Mouse (Mus musculus): Measurements from ENCODE around the gene Slc16a4. TPM values are rescaled to one million over a fixed set of nuclear protein-coding genes. Genes with fewer than 3 reads are reported as not detected.

Slc16a4 gene
- polyA plus RNA-seq, 1 experiment = 50.8 TPM

DNA sequence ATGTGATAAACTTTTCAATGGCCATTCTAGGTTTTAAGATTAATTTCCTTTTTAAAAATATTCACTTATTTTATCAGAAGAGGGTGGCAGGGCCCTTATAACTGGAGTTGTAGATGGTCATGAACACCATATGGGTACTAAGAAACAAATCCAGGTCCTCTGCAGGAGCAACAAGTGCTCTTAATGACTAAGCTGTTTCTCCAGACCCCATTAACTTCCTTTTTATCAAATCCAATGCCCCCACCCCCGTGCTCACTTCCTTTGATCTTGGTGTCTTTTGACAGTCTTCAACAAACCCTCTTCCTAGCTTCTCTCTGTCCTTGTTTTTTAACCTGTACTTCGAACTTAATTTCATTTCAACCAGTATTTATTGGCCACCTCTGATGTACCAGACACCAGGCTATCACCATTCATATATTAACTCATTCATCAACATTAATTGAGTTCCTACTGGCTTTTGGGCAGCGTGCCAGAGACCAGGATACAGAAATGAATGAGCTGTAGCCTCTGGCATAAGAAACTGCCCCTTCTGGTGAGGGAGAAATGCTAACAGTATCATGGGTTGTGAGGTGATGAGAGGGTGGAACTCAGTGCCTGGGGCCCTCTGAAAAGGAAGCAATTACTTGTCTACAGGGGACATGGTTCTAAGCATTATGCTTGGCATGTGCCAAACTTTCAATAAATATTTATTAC, 54.1 kb downstream of the Slc16a4 start:
- 24% methylated on average over 3 of the region's 3 CpGs for WGBS
- no peak overlapping the region for H3K4me3 ChIP-seq (ENCODE audit: insufficient read depth, low read depth, low read length)
- no peaks in the 10 kb centered on the region for H3K36me3 ChIP-seq (ENCODE audit: control insufficient read depth, insufficient read depth, low read length)
- no peak for DNase-seq
- no peak overlapping the region for H3K27ac ChIP-seq (ENCODE audit: insufficient read depth, low read depth, low read length)
- no peaks in the 10 kb centered on the region for H3K4me1 ChIP-seq (ENCODE audit: control insufficient read depth, insufficient read depth, low read length)
- H3K27me3 ChIP-seq (replicated peaks; ENCODE audit: control insufficient read depth, insufficient read depth, low read length) = no peaks in the 10 kb centered on the region
- TF ChIP-seq POLR2A (IDR thresholded peaks at IDR 0.05; ENCODE audit: low read depth, low read length) (no peak), CTCF (conservative IDR thresholded peaks at IDR 0.05; ENCODE audit: insufficient read depth, insufficient read length, low read depth, low read length) (no peak)

DNA sequence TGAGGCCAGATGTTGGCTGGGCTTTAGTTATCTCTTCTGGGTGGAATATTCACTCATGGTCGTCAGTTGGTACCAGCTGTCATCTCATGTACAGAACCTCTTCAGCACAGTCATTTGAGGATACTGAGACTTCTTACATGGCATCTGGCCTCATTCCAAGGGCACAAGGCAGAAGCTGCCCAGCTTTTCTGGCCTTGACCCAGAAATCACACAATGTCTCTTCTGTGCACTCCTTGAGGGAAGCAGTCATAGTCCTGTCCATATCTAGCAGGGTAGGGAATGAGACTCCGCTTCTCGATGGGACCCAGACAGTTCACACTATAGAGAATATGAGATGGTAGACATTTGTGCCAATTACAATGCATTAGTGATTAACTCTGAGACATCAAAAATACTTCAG, 58.0 kb downstream of the Slc16a4 start:
- Histone ChIP-seq H3K4me3 (ENCODE audit: insufficient read depth, low read depth, low read length) (no peak overlapping the region), H3K27ac (ENCODE audit: insufficient read depth, low read depth, low read length) (no peak overlapping the region), H3K27me3 (replicated peaks; ENCODE audit: control insufficient read depth, insufficient read depth, low read length) (no peaks in the 10 kb centered on the region), H3K36me3 (ENCODE audit: control insufficient read depth, insufficient read depth, low read length) (no peaks in the 10 kb centered on the region), H3K4me1 (ENCODE audit: control insufficient read depth, insufficient read depth, low read length) (no peaks in the 10 kb centered on the region)
- TF ChIP-seq CTCF (conservative IDR thresholded peaks at IDR 0.05; ENCODE audit: insufficient read depth, insufficient read length, low read depth, low read length) = no peak
- no peak for DNase-seq
- 81% methylated on average over 3 of the region's 3 CpGs for WGBS

DNA sequence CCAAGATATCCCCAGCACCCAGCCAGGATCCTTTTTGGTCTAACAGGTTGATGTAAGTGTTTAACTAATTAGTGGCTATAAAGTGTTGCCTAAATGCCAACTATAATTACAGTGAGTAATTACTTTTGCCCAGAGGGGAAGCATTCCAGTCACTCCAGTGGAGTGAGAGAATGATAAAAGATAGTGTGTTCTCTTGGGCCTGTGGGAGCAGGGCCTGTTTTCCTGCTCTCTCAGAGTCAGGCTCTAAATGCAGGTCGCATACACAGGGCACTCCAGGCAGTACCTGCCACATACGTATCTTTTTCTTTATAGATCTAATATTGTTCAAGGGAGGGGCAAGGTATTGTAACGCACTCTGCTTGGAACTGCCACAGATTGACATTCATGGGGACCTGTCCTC, 60.7 kb downstream of the Slc16a4 start:
- 72% methylated on average over 3 of the region's 3 CpGs for WGBS

DNA sequence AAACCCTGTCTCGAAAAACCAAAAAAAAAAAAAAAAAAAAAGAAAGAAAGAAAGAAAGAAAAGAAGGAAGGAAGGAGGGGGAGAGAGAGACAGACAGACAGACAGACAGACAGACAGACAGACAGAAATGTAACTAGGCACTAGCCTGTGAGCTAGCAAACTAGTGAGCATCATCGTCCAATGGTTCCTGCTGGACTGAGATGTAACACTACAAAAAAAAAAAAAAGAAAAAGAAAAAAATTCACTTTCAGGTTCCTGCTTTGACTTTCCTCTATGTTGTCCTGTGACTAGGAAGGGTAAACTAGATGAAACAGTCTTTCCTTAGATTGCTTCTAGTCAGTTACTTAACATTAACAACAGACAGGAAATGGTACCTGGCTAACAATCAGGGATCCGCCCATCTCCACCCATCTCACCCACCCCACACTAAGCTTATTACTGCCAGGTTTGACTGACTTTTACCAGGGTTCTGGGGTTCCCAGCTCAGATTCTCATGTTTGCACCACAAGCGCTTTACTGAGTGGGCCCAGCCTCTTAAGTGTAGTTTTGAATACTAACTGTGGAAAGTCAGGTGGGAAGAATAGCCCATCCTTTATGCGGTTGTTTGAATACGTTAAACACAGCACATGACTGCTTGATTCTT, 64.7 kb downstream of the Slc16a4 start:
- Histone ChIP-seq H3K27ac (ENCODE audit: insufficient read depth, low read depth, low read length) (no peak overlapping the region), H3K27me3 (replicated peaks; ENCODE audit: control insufficient read depth, insufficient read depth, low read length) (no peaks in the 10 kb centered on the region), H3K36me3 (ENCODE audit: control insufficient read depth, insufficient read depth, low read length) (no peaks in the 10 kb centered on the region), H3K4me1 (ENCODE audit: control insufficient read depth, insufficient read depth, low read length) (no peaks in the 10 kb centered on the region), H3K4me3 (ENCODE audit: insufficient read depth, low read depth, low read length) (no peak overlapping the region)
- no peak for TF ChIP-seq CTCF (conservative IDR thresholded peaks at IDR 0.05; ENCODE audit: insufficient read depth, insufficient read length, low read depth, low read length)
- TF ChIP-seq POLR2A (IDR thresholded peaks at IDR 0.05; ENCODE audit: low read depth, low read length) = no peak
- 92% methylated on average over 6 of the region's 6 CpGs for WGBS
- no peak for DNase-seq

More for the DNA sequence above, 60.7 kb downstream of the Slc16a4 start:
- DNase-seq = no peak
- no peaks in the 10 kb centered on the region for H3K27me3 ChIP-seq (replicated peaks; ENCODE audit: control insufficient read depth, insufficient read depth, low read length)
- TF ChIP-seq CTCF (conservative IDR thresholded peaks at IDR 0.05; ENCODE audit: insufficient read depth, insufficient read length, low read depth, low read length) = no peak
- no peak for TF ChIP-seq POLR2A (IDR thresholded peaks at IDR 0.05; ENCODE audit: low read depth, low read length)
- no peaks in the 10 kb centered on the region for H3K4me1 ChIP-seq (ENCODE audit: control insufficient read depth, insufficient read depth, low read length)
- no peaks in the 10 kb centered on the region for H3K36me3 ChIP-seq (ENCODE audit: control insufficient read depth, insufficient read depth, low read length)
- H3K4me3 ChIP-seq (ENCODE audit: insufficient read depth, low read depth, low read length) = no peak overlapping the region
- no peak overlapping the region for H3K27ac ChIP-seq (ENCODE audit: insufficient read depth, low read depth, low read length)

DNA sequence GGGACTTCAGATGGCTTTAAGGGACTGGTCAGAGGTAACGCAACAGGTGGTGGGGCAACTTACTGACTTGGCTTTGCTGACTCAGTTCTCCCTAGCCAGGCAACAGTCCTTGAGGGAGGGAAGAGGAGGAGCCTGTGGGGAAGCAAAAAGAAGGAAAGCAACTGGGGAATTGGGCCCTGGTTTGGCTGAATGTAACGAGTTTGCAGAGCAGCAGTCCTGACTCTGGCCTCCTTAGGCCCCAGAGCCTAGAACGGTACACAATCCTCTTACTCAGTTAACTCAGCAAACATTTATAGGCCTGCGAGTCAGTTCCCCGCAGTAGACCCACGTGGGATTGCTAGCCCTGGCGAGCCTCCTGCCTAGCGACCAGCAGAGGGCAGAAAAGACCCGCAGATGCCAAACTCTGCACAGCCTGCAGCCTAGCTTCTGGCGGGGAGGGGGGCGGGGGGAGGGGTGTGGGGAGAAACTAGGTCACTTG, 66.0 kb downstream of the Slc16a4 start:
- no peaks in the 10 kb centered on the region for H3K27me3 ChIP-seq (replicated peaks; ENCODE audit: control insufficient read depth, insufficient read depth, low read length)
- no peak overlapping the region for H3K27ac ChIP-seq (ENCODE audit: insufficient read depth, low read depth, low read length)
- peak; percentile 84 for DNase-seq
- WGBS = 2% methylated on average over 11 of the region's 11 CpGs
- H3K4me1 ChIP-seq (ENCODE audit: control insufficient read depth, insufficient read depth, low read length) = no peaks in the 10 kb centered on the region
- H3K36me3 ChIP-seq (ENCODE audit: control insufficient read depth, insufficient read depth, low read length) = no peaks in the 10 kb centered on the region
- no peak overlapping the region for H3K4me3 ChIP-seq (ENCODE audit: insufficient read depth, low read depth, low read length)
- TF ChIP-seq POLR2A (IDR thresholded peaks at IDR 0.05; ENCODE audit: low read depth, low read length) (no peak), CTCF (conservative IDR thresholded peaks at IDR 0.05; ENCODE audit: insufficient read depth, insufficient read length, low read depth, low read length) (peak; percentile 77)

DNA sequence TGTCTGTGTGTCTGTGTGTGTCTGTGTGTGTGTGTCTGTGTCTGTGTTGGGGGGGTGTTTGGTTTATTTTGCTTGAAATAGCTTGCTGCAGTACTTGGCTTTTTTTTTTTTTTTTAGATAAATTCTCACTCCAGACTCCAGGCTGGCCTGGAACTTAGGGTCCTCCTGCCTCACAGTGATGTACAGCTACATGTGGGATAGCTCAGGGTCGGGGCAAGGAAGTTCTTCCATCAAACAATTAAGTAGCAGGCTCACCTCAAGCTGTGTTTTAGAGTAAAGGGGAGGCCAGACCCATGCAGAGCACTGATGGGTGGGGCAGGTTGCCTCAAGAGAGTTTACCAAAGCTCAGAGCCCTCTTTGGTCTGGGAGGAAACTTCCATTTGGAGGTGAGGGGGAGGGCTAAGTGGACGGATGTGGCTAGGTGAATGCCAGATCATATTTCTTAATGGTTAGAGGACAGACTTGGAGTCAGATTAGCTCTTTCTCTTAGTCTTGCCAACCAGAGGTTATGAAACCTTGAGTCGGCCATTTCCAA, 66.7 kb downstream of the Slc16a4 start:
- TF ChIP-seq CTCF (conservative IDR thresholded peaks at IDR 0.05; ENCODE audit: insufficient read depth, insufficient read length, low read depth, low read length) = no peak
- Histone ChIP-seq H3K36me3 (ENCODE audit: control insufficient read depth, insufficient read depth, low read length) (no peaks in the 10 kb centered on the region), H3K27me3 (replicated peaks; ENCODE audit: control insufficient read depth, insufficient read depth, low read length) (no peaks in the 10 kb centered on the region), H3K4me1 (ENCODE audit: control insufficient read depth, insufficient read depth, low read length) (no peaks in the 10 kb centered on the region), H3K4me3 (ENCODE audit: insufficient read depth, low read depth, low read length) (no peak overlapping the region), H3K27ac (ENCODE audit: insufficient read depth, low read depth, low read length) (no peak overlapping the region)
- DNase-seq = no peak
- WGBS = 74% methylated on average over 3 of the region's 3 CpGs

DNA sequence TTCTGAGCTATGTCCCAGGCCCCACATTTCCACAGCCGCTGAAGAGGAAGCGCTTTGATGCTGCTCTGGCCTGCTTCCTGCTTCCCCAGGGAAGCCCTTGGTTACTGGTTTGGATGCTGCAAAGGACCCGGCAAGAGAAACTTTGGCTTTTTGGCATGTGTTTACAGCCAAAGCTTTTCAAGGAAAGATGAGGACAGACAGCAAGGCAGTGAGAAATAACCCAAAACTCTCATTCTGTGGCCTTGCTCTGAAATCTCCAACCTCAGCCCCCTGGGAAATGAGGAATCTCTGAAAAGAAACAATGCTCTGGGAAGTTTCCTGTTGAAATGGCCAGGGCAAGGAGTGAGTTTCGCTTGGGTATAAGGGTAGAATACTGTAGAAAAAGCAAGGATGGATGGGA, 69.3 kb downstream of the Slc16a4 start:
- H3K27me3 ChIP-seq (replicated peaks; ENCODE audit: control insufficient read depth, insufficient read depth, low read length) = no peaks in the 10 kb centered on the region
- H3K36me3 ChIP-seq (ENCODE audit: control insufficient read depth, insufficient read depth, low read length) = no peaks in the 10 kb centered on the region
- no peak for DNase-seq
- TF ChIP-seq CTCF (conservative IDR thresholded peaks at IDR 0.05; ENCODE audit: insufficient read depth, insufficient read length, low read depth, low read length) (no peak), POLR2A (IDR thresholded peaks at IDR 0.05; ENCODE audit: low read depth, low read length) (no peak)
- no peak overlapping the region for H3K27ac ChIP-seq (ENCODE audit: insufficient read depth, low read depth, low read length)
- 53% methylated on average over 4 of the region's 4 CpGs for WGBS
- no peak overlapping the region for H3K4me3 ChIP-seq (ENCODE audit: insufficient read depth, low read depth, low read length)
- no peaks in the 10 kb centered on the region for H3K4me1 ChIP-seq (ENCODE audit: control insufficient read depth, insufficient read depth, low read length)

Other genes starting within 250 kb of the Slc16a4 start
- gene Kcna2, start 190.1 kb upstream of the Slc16a4 start, polyA plus RNA-seq (2012; rRNA removed) = 0.23 and 0.34 TPM in 2 replicates
- gene Kcna10, start 108.2 kb upstream of the Slc16a4 start, polyA plus RNA-seq (2012; rRNA removed) = not detected in 2 replicates
- gene Cym, start 69.5 kb upstream of the Slc16a4 start, polyA plus RNA-seq (2012; rRNA removed) = 1.9 and 2.4 TPM in 2 replicates
- gene A630076J17Rik, start 60.6 kb upstream of the Slc16a4 start, polyA plus RNA-seq (2012; rRNA removed) = not detected in 2 replicates
- gene Prok1, start 51.5 kb upstream of the Slc16a4 start, polyA plus RNA-seq (2012; rRNA removed) = 10.8 and 12.8 TPM in 2 replicates
- 225 and 280 TPM in 2 replicates for gene Lamtor5, start 12.4 kb upstream of the Slc16a4 start, polyA plus RNA-seq (2012; rRNA removed)
- gene Rbm15, start 42.4 kb downstream of the Slc16a4 start, polyA plus RNA-seq (2012; rRNA removed) = 6.2 and 6.4 TPM in 2 replicates
- 0.20 and 0.78 TPM in 2 replicates for gene Kcnc4, start 168.3 kb downstream of the Slc16a4 start, polyA plus RNA-seq (2012; rRNA removed)
- gene Slc6a17, start 226.8 kb downstream of the Slc16a4 start, polyA plus RNA-seq (2012; rRNA removed) = 16.0 and 19.2 TPM in 2 replicates